Mouse (Mus musculus) thymus, adult 2 months (tissue): ENCODE measurements around the gene Prdm11.

ENCODE experiments used
- CTCF ChIP-seq: fragments of 200-500 bp; IDR thresholded peaks from 2 replicates; pipeline ENCODE4 v1.5.1; 2012; ENCODE audit warnings: mild to moderate bottlenecking, control low read depth, low read length, moderate library complexity, borderline replicate concordance; ENCODE audit not compliant: control insufficient read depth, poor library complexity, insufficient read depth; ENCODE audit errors: extremely low read depth
- POLR2A ChIP-seq: fragments of 200-500 bp; IDR thresholded peaks from 2 replicates; pipeline ENCODE4 v1.6.1; 2012; ENCODE audit warnings: mild to moderate bottlenecking, low read length, control low read depth, moderate library complexity; ENCODE audit not compliant: control insufficient read depth, poor library complexity, insufficient read depth; ENCODE audit errors: extremely low read depth

DNA sequence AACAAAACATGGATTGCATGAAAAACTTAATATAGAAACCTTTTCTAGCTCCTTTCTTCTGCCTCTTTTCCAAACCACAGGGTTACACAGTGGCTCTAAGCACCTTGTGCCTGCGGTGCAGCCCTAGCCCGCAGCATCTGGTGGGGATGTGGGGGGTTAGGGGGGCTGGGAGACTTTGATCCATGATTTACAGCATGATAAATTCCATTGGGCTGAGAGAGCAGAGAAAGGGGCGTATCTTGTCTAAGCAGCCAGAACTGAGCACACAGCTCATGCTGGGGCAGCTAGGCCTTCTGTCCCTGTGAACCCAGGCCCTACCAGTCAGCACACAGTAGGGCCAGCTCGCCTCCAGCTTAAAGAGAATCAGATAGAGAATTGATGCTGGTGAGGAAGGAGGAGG is 40.9 kb downstream of the Prdm11 start:
- no peak for TF ChIP-seq CTCF
- no peak for TF ChIP-seq POLR2A
